Mouse (Mus musculus) MEL (cell line): ENCODE results near the gene Txnrd1. TPM values are rescaled to one million over a fixed set of nuclear protein-coding genes. Genes with fewer than 3 reads are reported as not detected.

Experiments
- DNase-seq: peaks from one replicate; pipeline ENCODE4 v3.0.0; 2011; ENCODE audit warnings: low read depth, low spot score
- H3K27ac ChIP-seq: 2 replicates; pipeline ENCODE4 v1.5.1; 2012; ENCODE audit warnings: low read depth, mild to moderate bottlenecking, control low read depth, low read length, moderate library complexity; ENCODE audit not compliant: control insufficient read depth
- H3K27me3 ChIP-seq, 2 experiments: fragments of 150-350 bp in 1 of 2; sonication (generic) in 1 of 2; 2 replicates each; pipeline ENCODE4 v1.6.1; 2012; ENCODE audit warnings: low read length in 2 of 2, mild to moderate bottlenecking in 2 of 2, improper control_type of control experiment in 1 of 2, moderate library complexity in 1 of 2; ENCODE audit not compliant: insufficient read depth in 2 of 2, control insufficient read depth in 1 of 2
- H3K36me3 ChIP-seq, 2 experiments: 2 replicates each; pipeline ENCODE4 v1.6.1; 2012 to 2014; ENCODE audit warnings: low read length in 2 of 2, improper control_type of control experiment in 1 of 2, inconsistent platforms in 1 of 2, mild to moderate bottlenecking in 1 of 2; ENCODE audit not compliant: insufficient read depth in 2 of 2, control insufficient read depth in 1 of 2
- H3K4me1 ChIP-seq, 2 experiments: fragments of 150-350 bp in 1 of 2; sonication (generic) in 1 of 2; 2 replicates each; pipeline ENCODE4 v1.6.1; 2012; ENCODE audit warnings: low read length in 2 of 2, improper control_type of control experiment in 1 of 2, mild to moderate bottlenecking in 1 of 2; ENCODE audit not compliant: insufficient read depth in 2 of 2, control insufficient read depth in 1 of 2
- H3K4me3 ChIP-seq, 2 experiments: fragments of 150-350 bp in 1 of 2; sonication (generic) in 1 of 2; 2 replicates each; pipeline ENCODE4 v1.5.1; 2012; ENCODE audit warnings: low read depth in 2 of 2, low read length in 2 of 2, mild to moderate bottlenecking in 2 of 2, moderate library complexity in 2 of 2, control low read depth in 1 of 2, improper control_type of control experiment in 1 of 2; ENCODE audit not compliant: control insufficient read depth in 1 of 2, insufficient read depth in 1 of 2
- H3K79me2 ChIP-seq: 2 replicates; pipeline ENCODE4 v1.6.1; 2012; ENCODE audit warnings: mild to moderate bottlenecking, low read length, moderate library complexity; ENCODE audit not compliant: control insufficient read depth, poor library complexity, insufficient read depth
- H3K9ac ChIP-seq: 2 replicates; pipeline ENCODE4 v1.6.1; 2012; ENCODE audit warnings: low read depth, mild to moderate bottlenecking, control low read depth, low read length, moderate library complexity; ENCODE audit not compliant: control insufficient read depth, poor library complexity, severe bottlenecking
- H3K9me3 ChIP-seq: fragments of 150-350 bp; sonication (generic); replicated peaks from 2 replicates; pipeline ENCODE4 v1.6.1; 2012; ENCODE audit warnings: mild to moderate bottlenecking, low read length, improper control_type of control experiment, moderate library complexity; ENCODE audit not compliant: insufficient read depth
- CHD1 ChIP-seq: IDR thresholded peaks from 2 replicates; pipeline ENCODE4 v1.6.1; 2012; ENCODE audit warnings: low read depth, mild to moderate bottlenecking, inconsistent platforms, low read length, improper control_type of control experiment
- CHD2 ChIP-seq: IDR thresholded peaks from 2 replicates; pipeline ENCODE4 v1.6.1; 2011; ENCODE audit warnings: low read length, improper control_type of control experiment
- CTCF ChIP-seq, 3 experiments: IDR thresholded peaks in 2 of 3; conservative IDR thresholded peaks in 1 of 3; 2 replicates each; pipeline ENCODE4 v1.5.1; 2011 to 2012; ENCODE audit warnings: low read length in 3 of 3, low read depth in 2 of 3, mild to moderate bottlenecking in 2 of 3, improper control_type of control experiment in 1 of 3, inconsistent platforms in 1 of 3, mixed read lengths in 1 of 3, moderate library complexity in 1 of 3; ENCODE audit not compliant: control insufficient read depth in 1 of 3, insufficient read depth in 1 of 3, poor library complexity in 1 of 3, severe bottlenecking in 1 of 3
- E2F4 ChIP-seq: IDR thresholded peaks from 2 replicates; pipeline ENCODE4 v1.6.1; 2011; ENCODE audit warnings: low read depth, low read length, improper control_type of control experiment, borderline replicate concordance
- EP300 ChIP-seq, 2 experiments: IDR thresholded peaks; 2 replicates each; pipeline ENCODE4 v1.6.1; 2011; ENCODE audit warnings: improper control_type of control experiment in 2 of 2, low read length in 2 of 2, low read depth in 1 of 2, mild to moderate bottlenecking in 1 of 2
- ETS1 ChIP-seq: IDR thresholded peaks from 2 replicates; pipeline ENCODE4 v1.6.1; 2012; ENCODE audit warnings: low read depth, mild to moderate bottlenecking, inconsistent platforms, low read length, improper control_type of control experiment, moderate library complexity
- GABPA ChIP-seq: IDR thresholded peaks from 2 replicates; pipeline ENCODE4 v1.6.1; 2012; ENCODE audit warnings: low read depth, mild to moderate bottlenecking, inconsistent platforms, low read length, improper control_type of control experiment, moderate library complexity
- GATA1 ChIP-seq: IDR thresholded peaks from 2 replicates; pipeline ENCODE4 v1.6.1; 2011; ENCODE audit warnings: low read depth, low read length, improper control_type of control experiment
- MAFK ChIP-seq: IDR thresholded peaks from 2 replicates; pipeline ENCODE4 v1.6.1; 2011; ENCODE audit warnings: low read depth, mild to moderate bottlenecking, low read length, improper control_type of control experiment, borderline replicate concordance
- MAX ChIP-seq: IDR thresholded peaks from 2 replicates; pipeline ENCODE4 v1.6.1; 2011; ENCODE audit warnings: low read length, improper control_type of control experiment
- MXI1 ChIP-seq: IDR thresholded peaks from 2 replicates; pipeline ENCODE4 v1.6.1; 2011; ENCODE audit warnings: mild to moderate bottlenecking, low read depth, low read length, improper control_type of control experiment
- MYB ChIP-seq: IDR thresholded peaks from 2 replicates; pipeline ENCODE4 v1.6.1; 2011; ENCODE audit warnings: mild to moderate bottlenecking, low read depth, low read length, improper control_type of control experiment
- POLR2A ChIP-seq, 2 experiments: IDR thresholded peaks; 2 replicates each; pipeline ENCODE4 v1.6.1; 2011 to 2012; ENCODE audit warnings: low read length in 2 of 2, mild to moderate bottlenecking in 2 of 2, control low read depth in 1 of 2, improper control_type of control experiment in 1 of 2, low read depth in 1 of 2, moderate library complexity in 1 of 2; ENCODE audit not compliant: control insufficient read depth in 1 of 2, insufficient read depth in 1 of 2, poor library complexity in 1 of 2
- POLR2AphosphoS2 ChIP-seq: IDR thresholded peaks from 2 replicates; pipeline ENCODE4 v1.6.1; 2011; ENCODE audit warnings: low read length, improper control_type of control experiment
- POLR2AphosphoS5 ChIP-seq: IDR thresholded peaks from 2 replicates; pipeline ENCODE4 v1.6.1; 2012; ENCODE audit warnings: low read depth, borderline replicate concordance, mild to moderate bottlenecking, inconsistent platforms, low read length, moderate library complexity, mixed read lengths
- RCOR1 ChIP-seq: IDR thresholded peaks from 2 replicates; pipeline ENCODE4 v1.6.1; 2012; ENCODE audit warnings: low read depth, mild to moderate bottlenecking, inconsistent platforms, low read length, improper control_type of control experiment
- SIN3A ChIP-seq: IDR thresholded peaks from 2 replicates; pipeline ENCODE4 v1.6.1; 2012; ENCODE audit warnings: low read length, improper control_type of control experiment, inconsistent platforms
- SMC3 ChIP-seq: IDR thresholded peaks from 2 replicates; pipeline ENCODE4 v1.6.1; 2011; ENCODE audit warnings: low read depth, low read length, improper control_type of control experiment
- TAL1 ChIP-seq: IDR thresholded peaks from 2 replicates; pipeline ENCODE4 v1.6.1; 2012; ENCODE audit warnings: mild to moderate bottlenecking, inconsistent platforms, low read length, moderate library complexity, mixed read lengths
- TCF12 ChIP-seq: IDR thresholded peaks from 2 replicates; pipeline ENCODE4 v1.6.1; 2014; ENCODE audit warnings: low read depth, mild to moderate bottlenecking, inconsistent platforms, low read length, improper control_type of control experiment, moderate library complexity
- UBTF ChIP-seq: IDR thresholded peaks from 2 replicates; pipeline ENCODE4 v1.6.1; 2012; ENCODE audit warnings: low read depth, mild to moderate bottlenecking, inconsistent platforms, low read length, improper control_type of control experiment, moderate library complexity, borderline replicate concordance; ENCODE audit not compliant: insufficient read depth
- polyA plus RNA-seq, 2 experiments: library from polyadenylated mRNA; stranded (reverse) in 1 of 2; unstranded in 1 of 2; fragments of >175 nt in 1 of 2; fragments of >200 nt in 1 of 2; gene quantifications; 2 replicates each; pipeline versions ENCODE4 v1.2.1 to v1.2.4; 2012; ENCODE audit warnings: low replicate concordance in 2 of 2, low read depth in 1 of 2; ENCODE audit not compliant: insufficient read length in 2 of 2, insufficient read depth in 1 of 2, missing spikeins in 1 of 2
- total RNA-seq: library from RNA; depleted of rRNA; stranded (reverse); fragments of 300-350 nt; gene quantifications from 2 replicates; pipeline ENCODE4 v1.2.3, GENCODE M21; 2012

The Txnrd1 gene
- total and polyA plus RNA-seq, 3 experiments, result 91.6 to 127 TPM; not detected in 1

GRCm38 (mm10) chr10:82804396-82804795 is 29.4 kb upstream of the Txnrd1 start:
- H3K27me3 ChIP-seq, result no peaks in the 10 kb centered on the region
- H3K27ac ChIP-seq, result no peak overlapping the region
- H3K4me1 ChIP-seq, result peaks cover 10 to 28% of the 10 kb centered on the region in 2 experiments
- no peak overlapping the region for H3K4me3 ChIP-seq
- peaks cover 0 to 18% of the 10 kb centered on the region in 2 experiments; a peak in 2 of 4 replicates for H3K36me3 ChIP-seq
- no peak overlapping the region for H3K9ac ChIP-seq
- no peak for TF ChIP-seq SMC3
- TF ChIP-seq MAFK, result no peak
- TF ChIP-seq, all 39 proteins: peak for 0
- Histone ChIP-seq H3K9me3 (no peaks in the 10 kb centered on the region), H3K79me2 (no peaks in the 10 kb centered on the region)
- DNase-seq, result no peak

DNA sequence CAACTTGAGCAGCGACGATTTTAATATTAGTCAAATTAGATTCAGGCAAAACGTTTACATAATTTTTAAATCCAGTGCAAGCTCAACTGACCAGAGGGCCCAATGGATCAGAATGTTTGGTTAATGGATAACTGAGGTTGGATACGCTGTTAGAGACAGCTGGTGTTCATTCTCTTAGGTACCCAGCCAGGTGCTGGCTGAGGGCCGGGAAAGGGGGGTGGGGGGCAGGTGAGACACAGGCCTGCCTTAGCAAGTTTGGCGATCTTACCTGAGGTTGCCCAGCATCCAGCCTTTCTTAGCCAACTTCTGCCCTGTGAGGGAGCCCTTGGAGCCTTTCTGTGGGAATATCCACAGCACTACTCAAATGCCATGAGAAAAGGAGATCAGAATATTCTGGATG is 28.6 kb upstream of the Txnrd1 start:
- H3K9me3 ChIP-seq, result no peaks in the 10 kb centered on the region
- no peak for TF ChIP-seq TAL1
- TF ChIP-seq GATA1, result no peak
- TF ChIP-seq MXI1, result no peak
- TF ChIP-seq MAFK, result no peak
- TF ChIP-seq CHD1, result no peak
- TF ChIP-seq UBTF, result no peak
- TF ChIP-seq ETS1, result no peak
- no peak for TF ChIP-seq GABPA
- TF ChIP-seq MAX, result no peak
- TF ChIP-seq RCOR1, result no peak
- TF ChIP-seq SIN3A, result no peak
- no peak for TF ChIP-seq E2F4
- no peak for TF ChIP-seq TCF12
- no peak for TF ChIP-seq CHD2
- no peak for TF ChIP-seq EP300 (IDR thresholded peaks at IDR 0.05; ENCODE audit: low read depth in 1 of 2, low read length in 2 of 2)
- no peak for TF ChIP-seq POLR2AphosphoS2
- TF ChIP-seq POLR2AphosphoS5, result no peak
- TF ChIP-seq POLR2A (IDR thresholded peaks at IDR 0.05; ENCODE audit: control insufficient read depth in 1 of 2, insufficient read depth in 1 of 2, low read depth in 1 of 2, low read length in 2 of 2, poor library complexity in 1 of 2), result no peak
- TF ChIP-seq CTCF (IDR thresholded peaks at IDR 0.05 in 2 of 3, conservative IDR thresholded peaks at IDR 0.05 in 1 of 3; ENCODE audit: control insufficient read depth in 1 of 3, insufficient read depth in 1 of 3, low read depth in 2 of 3, low read length in 3 of 3, poor library complexity in 1 of 3, severe bottlenecking in 1 of 3), result no peak
- no peak for TF ChIP-seq MYB
- TF ChIP-seq, all 39 proteins: peak for 0
- H3K36me3 ChIP-seq, result peaks cover 0 to 16% of the 10 kb centered on the region in 2 experiments; a peak in 2 of 4 replicates
- H3K4me1 ChIP-seq, result peaks cover 10 to 26% of the 10 kb centered on the region in 2 experiments
- no peak overlapping the region for H3K27ac ChIP-seq
- H3K9ac ChIP-seq, result no peak overlapping the region
- H3K27me3 ChIP-seq, result no peaks in the 10 kb centered on the region
- H3K79me2 ChIP-seq, result no peaks in the 10 kb centered on the region
- no peak overlapping the region for H3K4me3 ChIP-seq
- no peak for DNase-seq
